Mouse (Mus musculus) hematopoietic multipotent progenitor cell, adult 10-12 weeks (in vitro differentiated cells): Measurements from ENCODE around the gene Specc1. TPM values are rescaled to one million over a fixed set of nuclear protein-coding genes. Genes with fewer than 3 reads are reported as not detected.

Experiments
- polyA plus RNA-seq: library from polyadenylated mRNA; stranded (reverse); fragments of >175 nt; gene quantifications from 2 replicates; pipeline ENCODE4 v1.2.3, GENCODE M21; 2012; ENCODE audit warnings: low replicate concordance

The Specc1 gene
- polyA plus RNA-seq, result 1.3 and 15.8 TPM in 2 replicates

DNA sequence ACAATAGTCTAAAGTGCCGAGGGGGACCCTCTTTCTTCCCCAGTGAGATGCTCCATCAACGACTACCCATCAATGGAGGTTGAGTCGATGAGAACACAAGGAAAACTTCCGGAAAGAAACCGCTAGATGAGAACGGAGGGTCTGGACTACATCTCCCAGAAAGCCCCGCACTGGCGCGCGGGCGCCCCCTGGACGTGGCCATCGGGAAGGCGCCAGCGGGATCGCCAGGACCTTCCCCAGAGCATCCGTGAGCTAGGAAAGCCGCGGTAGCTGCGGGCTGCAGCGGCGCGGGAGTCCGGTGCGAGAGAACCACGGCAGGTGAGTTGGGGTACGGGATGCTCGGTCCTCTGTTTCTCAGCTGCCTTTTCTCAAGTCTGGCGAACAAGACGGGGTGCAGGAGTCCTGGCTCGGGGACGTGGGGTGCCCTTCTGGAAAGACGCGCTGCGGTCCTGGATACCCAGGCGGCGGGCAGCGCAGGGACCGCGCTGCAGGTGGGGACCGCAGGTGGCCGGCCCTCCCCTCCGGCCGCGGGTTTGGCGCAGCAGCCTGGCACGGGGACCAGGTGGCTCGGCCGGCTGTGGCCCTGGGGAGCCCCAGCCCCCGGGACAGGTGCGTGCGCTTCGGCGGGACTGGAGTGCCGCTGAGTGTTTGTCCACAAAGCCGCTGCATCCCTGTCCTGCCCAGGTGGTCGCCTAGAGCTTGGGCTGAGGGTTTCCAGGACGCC is at the start of gene Specc1:
Gene Specc1 (plus strand): TSS at position 192 of the 724 bp plus-strand sequence.

DNA sequence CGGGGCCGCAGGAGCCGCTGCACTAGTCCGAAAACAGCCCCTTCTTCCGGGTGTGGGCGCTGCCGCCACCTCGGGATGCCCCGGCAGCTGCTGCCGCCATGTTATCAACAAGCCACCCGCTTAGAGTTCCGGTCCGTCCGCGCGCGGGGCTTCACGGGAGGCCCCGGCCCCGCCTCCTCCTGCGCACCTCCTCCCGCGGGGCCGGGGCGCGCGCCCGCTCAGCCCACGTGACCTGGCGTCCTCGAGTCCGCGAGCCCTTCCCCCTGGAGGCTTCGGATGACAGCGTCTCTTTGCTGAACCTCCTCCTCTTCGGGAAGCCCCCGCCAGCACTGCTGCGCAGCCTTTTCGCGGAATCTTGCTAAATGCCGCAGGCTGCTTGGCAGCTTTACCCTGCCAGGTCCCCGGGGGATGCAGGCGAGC is 26.5 kb upstream of the Specc1 start, which contains the start of gene Akap10:
Gene Akap10 (minus strand): TSS at position 155 of the 420 bp plus-strand sequence.

DNA sequence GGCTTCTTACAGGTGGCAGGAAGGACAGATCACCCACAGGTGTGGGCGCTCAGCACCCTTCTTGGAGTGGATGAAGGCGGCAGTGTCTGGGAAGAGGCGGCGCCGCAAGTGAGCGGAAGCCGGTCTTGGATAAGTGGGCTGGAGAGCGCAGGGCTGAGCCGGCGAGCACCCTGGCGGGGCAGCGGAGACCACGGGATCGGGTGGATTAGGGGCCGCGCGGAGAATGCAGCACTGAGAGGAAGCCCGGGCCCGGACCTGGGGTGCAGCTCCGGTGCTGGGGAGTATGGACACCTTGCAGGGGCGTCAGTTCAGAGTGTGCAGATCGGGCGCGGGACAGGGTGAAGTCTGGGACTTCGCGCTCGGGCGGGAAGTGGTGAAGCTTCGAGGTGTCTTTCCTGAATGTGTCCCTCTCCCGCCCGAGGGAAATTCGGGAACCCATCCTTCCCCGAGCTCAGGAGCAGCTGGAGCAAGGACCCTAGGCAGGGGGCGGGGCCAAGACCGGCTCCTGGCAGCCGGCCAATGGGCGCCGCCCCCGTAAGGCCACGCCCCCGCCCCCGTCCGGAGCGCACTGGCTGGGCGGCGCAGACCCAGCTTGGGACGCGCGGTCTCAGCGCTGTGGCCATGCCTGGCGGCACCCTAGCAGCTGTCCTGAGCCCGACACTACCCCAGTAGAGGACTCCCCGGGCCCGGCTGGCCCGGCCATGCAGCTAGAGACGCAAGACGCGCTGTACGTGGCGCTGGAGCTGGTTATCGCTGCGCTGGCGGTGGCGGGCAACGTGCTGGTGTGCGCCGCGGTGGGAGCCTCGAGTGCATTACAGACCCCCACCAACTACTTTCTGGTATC is 292.1 kb downstream of the Specc1 start, which contains the start of gene Adora2b:
Gene Adora2b (plus strand): TSS at position 584 of the 844 bp plus-strand sequence.

Other genes with a start within 250 kb of the Specc1 start
- 0.09 TPM in 1 of 2 replicates, not detected in the other for gene Slc5a10, start 235.9 kb upstream of the Specc1 start, polyA plus RNA-seq
- gene Prpsap2, start 194.7 kb upstream of the Specc1 start, polyA plus RNA-seq, result 18.6 and 28.6 TPM in 2 replicates
- 9.9 and 12.0 TPM in 2 replicates for gene Ulk2, start 101.7 kb upstream of the Specc1 start, polyA plus RNA-seq
- gene Akap10, start 26.5 kb upstream of the Specc1 start, polyA plus RNA-seq, result 22.4 and 68.4 TPM in 2 replicates